Mouse (Mus musculus) limb, embryonic 14.5 days (tissue): ENCODE data around the gene Dnttip1. TPM values are rescaled to one million over a fixed set of nuclear protein-coding genes. Genes with fewer than 3 reads are reported as not detected.

ENCODE experiments used
- ATAC-seq: fragments of 200-750 bp; cut with Nextera tagmentation; 2 replicates; pipeline ENCODE4 v1.8.0; 2017; ENCODE audit warnings: low read depth, moderate number of reproducible peaks, moderate TSS enrichment; ENCODE audit not compliant: low FRiP score
- DNase-seq: peaks from one replicate; pipeline ENCODE4 v3.0.0-alpha.2; 2015; ENCODE audit warnings: low spot score
- H3K27ac ChIP-seq: fragments of 300-500 bp; sonication (generic); replicated peaks from 2 replicates; pipeline ENCODE4 v1.5.1; 2014; ENCODE audit warnings: low read depth, mild to moderate bottlenecking, low read length, moderate library complexity, mixed read lengths
- H3K27me3 ChIP-seq: fragments of 300-500 bp; sonication (generic); 2 replicates; pipeline ENCODE4 v1.6.1; 2014; ENCODE audit warnings: low read length, mixed read lengths; ENCODE audit not compliant: control insufficient read depth, insufficient read depth
- H3K36me3 ChIP-seq: fragments of 300-500 bp; sonication (generic); 2 replicates; pipeline ENCODE4 v1.6.1; 2014; ENCODE audit warnings: mild to moderate bottlenecking, low read length, moderate library complexity, mixed read lengths; ENCODE audit not compliant: control insufficient read depth, insufficient read depth
- H3K4me1 ChIP-seq: fragments of 300-500 bp; sonication (generic); 2 replicates; pipeline ENCODE4 v1.6.1; 2014; ENCODE audit warnings: antibody characterized with exemption, low read length, mixed read lengths; ENCODE audit not compliant: control insufficient read depth, insufficient read depth
- H3K4me2 ChIP-seq: fragments of 300-500 bp; sonication (generic); replicated peaks from 2 replicates; pipeline ENCODE4 v1.6.1; 2014; ENCODE audit warnings: low read depth, mild to moderate bottlenecking, low read length, moderate library complexity; ENCODE audit not compliant: severe bottlenecking
- H3K4me3 ChIP-seq: fragments of 300-500 bp; sonication (generic); replicated peaks from 2 replicates; pipeline ENCODE4 v1.5.1; 2014; ENCODE audit warnings: low read length
- H3K9ac ChIP-seq: fragments of 300-500 bp; sonication (generic); 2 replicates; pipeline ENCODE4 v1.6.1; 2014; ENCODE audit warnings: mild to moderate bottlenecking, low read depth, low read length, moderate library complexity; ENCODE audit not compliant: severe bottlenecking
- H3K9me3 ChIP-seq: fragments of 300-500 bp; sonication (generic); 2 replicates; pipeline ENCODE4 v1.6.1; 2016; ENCODE audit warnings: low read length; ENCODE audit not compliant: control insufficient read depth
- POLR2A ChIP-seq: fragments of 200-500 bp; IDR thresholded peaks from 2 replicates; pipeline ENCODE4 v1.8.0; 2012; ENCODE audit warnings: inconsistent platforms, mild to moderate bottlenecking, moderate library complexity, borderline replicate concordance; ENCODE audit not compliant: insufficient read depth, insufficient read length; ENCODE audit errors: extremely low read depth
- WGBS: fragments of 180-500 bp; shearing (Covaris S2); extraction: QIAGEN DNeasy Blood & Tissue Kit; methylation state at CpG from one replicate; pipeline ENCODE4 v1.1.7; 2014; 5-methylcytosine and 5-hydroxymethylcytosine counted together
- polyA plus RNA-seq, 2 experiments: library from polyadenylated mRNA; depleted of rRNA in 1 of 2; stranded (reverse) in 1 of 2; unstranded in 1 of 2; fragments of >200 nt; fragmentation: Nextera tagmentation in 1 of 2; extraction: Ambion mirVana in 1 of 2; gene quantifications; 2 replicates each; pipeline versions ENCODE4 v1.2.1 to v1.2.3; 2012 to 2014

The Dnttip1 gene
- polyA plus RNA-seq, 2 experiments, result 58.6 to 70.1 TPM

DNA sequence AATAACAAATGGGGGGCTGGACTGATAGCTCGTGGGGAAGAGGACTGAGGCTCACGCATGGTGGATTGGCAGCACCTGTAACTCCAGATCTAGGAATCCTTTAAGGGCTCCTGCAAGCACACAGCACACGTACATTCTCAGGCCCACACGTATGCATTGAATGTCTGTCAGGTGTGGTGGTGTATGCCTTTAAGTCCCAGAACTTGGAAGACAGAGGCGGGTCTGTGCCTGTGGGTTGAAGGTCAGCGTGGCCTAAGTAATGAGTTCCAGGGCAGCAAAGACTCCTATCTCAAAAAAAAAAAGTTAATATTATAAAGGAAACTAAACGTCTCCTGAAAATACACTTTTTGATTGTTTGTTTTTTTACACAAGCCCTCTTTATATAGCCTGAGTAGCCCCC lies 60.8 kb downstream of the Dnttip1 start:
- WGBS, result 85% methylated on average over 7 of the region's 7 CpGs
- ATAC-seq, result no peak
- no peak for DNase-seq
- Histone ChIP-seq H3K27me3 (no peaks in the 10 kb centered on the region), H3K9ac (no peak overlapping the region), H3K4me2 (no peak overlapping the region), H3K4me3 (no peak overlapping the region), H3K9me3 (no peaks in the 10 kb centered on the region), H3K36me3 (peaks cover 17% of the 10 kb centered on the region), H3K4me1 (peaks cover 9% of the 10 kb centered on the region), H3K27ac (no peak overlapping the region)
- TF ChIP-seq POLR2A, result no peak

DNA sequence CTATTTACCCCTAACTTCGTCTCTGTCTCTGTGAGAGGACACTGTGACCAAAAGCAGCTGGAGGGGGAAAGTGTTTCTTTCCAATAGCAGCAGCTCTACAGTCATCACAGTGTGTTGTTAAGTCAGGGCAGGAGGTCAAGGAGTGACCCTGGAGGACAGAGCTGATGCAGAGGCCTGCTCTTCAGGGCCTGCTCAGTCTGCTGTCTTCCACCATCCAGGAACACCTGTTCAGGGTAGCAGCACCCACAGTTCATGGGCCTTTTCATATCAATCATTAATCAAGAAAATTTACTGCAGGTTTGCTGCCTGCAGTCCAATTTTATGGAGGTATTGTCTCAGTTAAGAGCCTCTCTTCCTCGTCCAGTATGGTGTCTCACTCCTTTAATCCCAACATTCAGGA lies 67.8 kb downstream of the Dnttip1 start:
- WGBS, result 53% methylated on average over 2 of the region's 2 CpGs
- DNase-seq, result no peak
- Histone ChIP-seq H3K36me3 (0 out of 2 replicates have a peak, but pooled peaks cover 10% of the 10 kb centered on the region), H3K27ac (no peak overlapping the region), H3K9me3 (no peaks in the 10 kb centered on the region), H3K9ac (no peak overlapping the region), H3K4me1 (no peaks in the 10 kb centered on the region), H3K4me3 (no peak overlapping the region), H3K4me2 (no peak overlapping the region), H3K27me3 (no peaks in the 10 kb centered on the region)
- no peak for TF ChIP-seq POLR2A
- no peak for ATAC-seq

DNA sequence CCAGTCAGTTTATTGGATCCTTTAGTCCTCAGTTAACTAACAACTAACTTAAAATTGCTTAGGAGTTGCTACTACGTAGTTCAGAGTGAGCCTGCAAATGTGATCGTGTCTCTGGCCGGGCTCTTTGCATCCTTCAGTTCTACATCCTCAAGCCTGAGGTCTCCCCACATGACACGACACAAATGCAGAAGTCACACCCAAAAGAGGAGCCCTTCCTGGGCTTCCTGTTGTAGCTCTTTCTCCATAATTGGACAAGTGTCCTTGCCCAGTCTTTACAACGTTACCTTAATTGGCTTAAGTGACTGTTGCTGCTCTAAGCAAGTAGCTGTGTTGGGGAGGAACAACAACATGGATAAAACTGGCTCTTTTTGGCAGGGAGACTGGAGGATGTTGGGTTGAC lies 69.6 kb downstream of the Dnttip1 start:
- no peak for TF ChIP-seq POLR2A
- no peak for DNase-seq
- 87% methylated on average over 5 of the region's 5 CpGs for WGBS

DNA sequence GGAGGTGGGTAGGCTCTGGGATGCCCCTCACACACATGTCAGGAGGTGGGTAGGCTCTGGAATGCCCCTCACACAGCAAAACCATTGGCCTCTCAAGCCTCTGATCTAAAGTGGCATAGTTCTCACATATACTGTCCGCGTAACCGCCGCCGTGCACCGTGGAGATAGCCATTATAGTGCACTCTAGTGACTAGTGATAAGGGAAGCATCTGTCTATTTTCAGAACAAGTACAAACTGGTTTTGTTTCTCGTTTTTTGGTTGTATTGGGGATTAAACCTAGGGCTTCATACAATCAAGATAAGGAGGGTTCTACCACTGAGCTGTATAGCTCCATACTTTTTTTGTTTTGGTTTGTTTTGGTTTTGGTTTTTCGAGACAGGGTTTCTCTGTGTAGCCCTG lies 70.0 kb downstream of the Dnttip1 start:
- ATAC-seq (no peak), DNase-seq (no peak)
- Histone ChIP-seq H3K4me2 (no peak overlapping the region), H3K36me3 (peaks cover 10% of the 10 kb centered on the region; the same call in 1 of the 2 replicates), H3K27ac (no peak overlapping the region), H3K9me3 (no peaks in the 10 kb centered on the region), H3K4me3 (no peak overlapping the region), H3K27me3 (no peaks in the 10 kb centered on the region), H3K9ac (no peak overlapping the region), H3K4me1 (no peaks in the 10 kb centered on the region)
- no peak for TF ChIP-seq POLR2A
- WGBS, result 95% methylated on average over 8 of the region's 8 CpGs

More for the DNA sequence above, 69.6 kb downstream of the Dnttip1 start:
- no peaks in the 10 kb centered on the region for H3K4me1 ChIP-seq
- H3K4me3 ChIP-seq, result no peak overlapping the region
- H3K27me3 ChIP-seq, result no peaks in the 10 kb centered on the region
- no peak for ATAC-seq
- H3K27ac ChIP-seq, result no peak overlapping the region
- no peak overlapping the region for H3K9ac ChIP-seq
- no peaks in the 10 kb centered on the region for H3K9me3 ChIP-seq
- H3K4me2 ChIP-seq, result no peak overlapping the region
- H3K36me3 ChIP-seq, result 0 out of 2 replicates have a peak, but pooled peaks cover 6% of the 10 kb centered on the region

DNA sequence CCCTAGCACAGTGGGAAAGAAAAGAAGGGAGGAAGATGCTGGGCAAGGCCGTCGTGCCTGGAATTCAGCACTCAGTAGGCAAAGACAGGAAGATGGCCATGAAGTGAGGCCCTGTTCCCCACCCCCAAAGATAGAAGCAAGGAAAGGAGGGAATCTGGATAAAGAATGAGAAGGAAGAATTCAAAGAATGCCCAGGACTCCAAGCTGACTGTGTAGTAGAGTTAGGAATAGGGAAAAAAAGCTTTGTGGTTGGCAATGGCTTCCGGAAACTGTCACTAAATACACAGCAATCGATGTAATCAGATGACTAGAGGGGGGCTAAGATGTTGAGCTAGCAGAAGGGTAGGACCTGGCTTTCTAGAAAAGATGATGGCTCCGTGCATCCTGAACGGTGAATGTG lies 71.4 kb downstream of the Dnttip1 start:
- no peak for ATAC-seq
- no peak for TF ChIP-seq POLR2A
- Histone ChIP-seq H3K4me1 (no peaks in the 10 kb centered on the region), H3K9ac (no peak overlapping the region), H3K36me3 (peaks cover 13% of the 10 kb centered on the region; the same call in 1 of the 2 replicates), H3K4me3 (no peak overlapping the region), H3K27me3 (no peaks in the 10 kb centered on the region), H3K27ac (no peak overlapping the region), H3K4me2 (no peak overlapping the region), H3K9me3 (no peaks in the 10 kb centered on the region)
- DNase-seq, result no peak
- 86% methylated on average over 6 of the region's 6 CpGs for WGBS

DNA sequence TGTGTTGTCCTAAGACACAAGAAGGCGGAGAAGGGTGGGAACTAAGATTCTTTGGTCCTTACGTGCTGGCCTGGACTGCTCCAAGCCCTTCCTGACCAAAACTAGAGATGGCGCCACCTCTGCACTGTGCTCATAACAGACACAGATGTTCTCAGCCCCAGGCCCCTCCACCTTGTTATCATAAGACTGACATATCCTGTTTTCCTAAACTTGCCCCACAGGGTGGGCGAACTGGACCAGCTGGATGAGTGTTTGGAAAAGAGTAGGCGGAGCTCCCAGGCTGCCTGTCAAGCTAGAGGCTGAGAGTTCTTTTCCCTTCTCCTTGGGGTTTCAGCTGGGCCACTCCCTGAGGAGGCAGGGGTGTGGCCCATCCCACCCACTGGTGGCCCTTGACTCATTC lies 71.9 kb downstream of the Dnttip1 start:
- 68% methylated on average over 5 of the region's 5 CpGs for WGBS
- Histone ChIP-seq H3K9ac (no peak overlapping the region), H3K9me3 (no peaks in the 10 kb centered on the region), H3K27me3 (no peaks in the 10 kb centered on the region), H3K36me3 (peaks cover 11% of the 10 kb centered on the region; the same call in 1 of the 2 replicates), H3K4me1 (0 out of 2 replicates have a peak, but pooled peaks cover 2% of the 10 kb centered on the region), H3K27ac (no peak overlapping the region), H3K4me3 (no peak overlapping the region), H3K4me2 (no peak overlapping the region)
- ATAC-seq (no peak), DNase-seq (peak; percentile 26)
- TF ChIP-seq POLR2A, result no peak

Other genes starting within 250 kb of the Dnttip1 start
- gene Pigt, start 248.5 kb upstream of the Dnttip1 start, polyA plus RNA-seq (2012; rRNA removed), result 99.5 and 142 TPM in 2 replicates
- 72.4 and 81.4 TPM in 2 replicates for gene Pigt, start 248.5 kb upstream of the Dnttip1 start, polyA plus RNA-seq (2014; fragmentation: Nextera tagmentation; extraction: Ambion mirVana)
- gene Wfdc2, start 183.6 kb upstream of the Dnttip1 start, polyA plus RNA-seq (2012; rRNA removed), result 30.4 and 31.0 TPM in 2 replicates
- gene Wfdc2, start 183.6 kb upstream of the Dnttip1 start, polyA plus RNA-seq (2014; fragmentation: Nextera tagmentation; extraction: Ambion mirVana), result 27.3 and 44.0 TPM in 2 replicates
- gene Spint3, start 172.5 kb upstream of the Dnttip1 start, polyA plus RNA-seq (2012; rRNA removed), result not detected in 2 replicates
- gene Spint3, start 172.5 kb upstream of the Dnttip1 start, polyA plus RNA-seq (2014; fragmentation: Nextera tagmentation; extraction: Ambion mirVana), result not detected in 2 replicates
- gene Wfdc6a, start 160.5 kb upstream of the Dnttip1 start, polyA plus RNA-seq (2012; rRNA removed), result 0.37 and 0.55 TPM in 2 replicates
- gene Wfdc6a, start 160.5 kb upstream of the Dnttip1 start, polyA plus RNA-seq (2014; fragmentation: Nextera tagmentation; extraction: Ambion mirVana), result 0.25 and 0.53 TPM in 2 replicates
- not detected in 2 replicates for gene Eppin, start 152.4 kb upstream of the Dnttip1 start, polyA plus RNA-seq (2012; rRNA removed)
- not detected in 2 replicates for gene Eppin, start 152.4 kb upstream of the Dnttip1 start, polyA plus RNA-seq (2014; fragmentation: Nextera tagmentation; extraction: Ambion mirVana)
- gene Wfdc6b, start 132.5 kb upstream of the Dnttip1 start, polyA plus RNA-seq (2012; rRNA removed), result not detected in 2 replicates
- not detected in 2 replicates for gene Wfdc6b, start 132.5 kb upstream of the Dnttip1 start, polyA plus RNA-seq (2014; fragmentation: Nextera tagmentation; extraction: Ambion mirVana)
- not detected in 2 replicates for gene Wfdc8, start 132.4 kb upstream of the Dnttip1 start, polyA plus RNA-seq (2012; rRNA removed)
- not detected in 2 replicates for gene Wfdc8, start 132.4 kb upstream of the Dnttip1 start, polyA plus RNA-seq (2014; fragmentation: Nextera tagmentation; extraction: Ambion mirVana)
- not detected in 2 replicates for gene Wfdc16, start 107.2 kb upstream of the Dnttip1 start, polyA plus RNA-seq (2012; rRNA removed)
- not detected in 2 replicates for gene Wfdc16, start 107.2 kb upstream of the Dnttip1 start, polyA plus RNA-seq (2014; fragmentation: Nextera tagmentation; extraction: Ambion mirVana)
- gene Wfdc10, start 89.9 kb upstream of the Dnttip1 start, polyA plus RNA-seq (2012; rRNA removed), result 0.31 and 0.37 TPM in 2 replicates
- 0.68 TPM in 1 of 2 replicates, not detected in the other for gene Wfdc10, start 89.9 kb upstream of the Dnttip1 start, polyA plus RNA-seq (2014; fragmentation: Nextera tagmentation; extraction: Ambion mirVana)
- not detected in 2 replicates for gene Wfdc9, start 89.4 kb upstream of the Dnttip1 start, polyA plus RNA-seq (2012; rRNA removed)
- not detected in 2 replicates for gene Wfdc9, start 89.4 kb upstream of the Dnttip1 start, polyA plus RNA-seq (2014; fragmentation: Nextera tagmentation; extraction: Ambion mirVana)
- not detected in 2 replicates for gene Wfdc11, start 71.9 kb upstream of the Dnttip1 start, polyA plus RNA-seq (2012; rRNA removed)
- gene Wfdc11, start 71.9 kb upstream of the Dnttip1 start, polyA plus RNA-seq (2014; fragmentation: Nextera tagmentation; extraction: Ambion mirVana), result not detected in 2 replicates
- gene Wfdc13, start 60.9 kb upstream of the Dnttip1 start, polyA plus RNA-seq (2012; rRNA removed), result 0.06 and 0.08 TPM in 2 replicates
- 0.18 TPM in 1 of 2 replicates, not detected in the other for gene Wfdc13, start 60.9 kb upstream of the Dnttip1 start, polyA plus RNA-seq (2014; fragmentation: Nextera tagmentation; extraction: Ambion mirVana)
- not detected in 2 replicates for gene Spint4, start 47.5 kb upstream of the Dnttip1 start, polyA plus RNA-seq (2012; rRNA removed)
- not detected in 2 replicates for gene Spint4, start 47.5 kb upstream of the Dnttip1 start, polyA plus RNA-seq (2014; fragmentation: Nextera tagmentation; extraction: Ambion mirVana)
- gene Spint5, start 30.7 kb upstream of the Dnttip1 start, polyA plus RNA-seq (2012; rRNA removed), result not detected in 2 replicates
- not detected in 2 replicates for gene Spint5, start 30.7 kb upstream of the Dnttip1 start, polyA plus RNA-seq (2014; fragmentation: Nextera tagmentation; extraction: Ambion mirVana)
- gene Wfdc3, start 52 bp upstream of the Dnttip1 start, polyA plus RNA-seq (2012; rRNA removed), result 0.67 and 0.79 TPM in 2 replicates
- gene Wfdc3, start 52 bp upstream of the Dnttip1 start, polyA plus RNA-seq (2014; fragmentation: Nextera tagmentation; extraction: Ambion mirVana), result 0.37 and 0.50 TPM in 2 replicates
- gene Ube2c, start 23.9 kb downstream of the Dnttip1 start, polyA plus RNA-seq (2012; rRNA removed), result 293 and 329 TPM in 2 replicates
- gene Ube2c, start 23.9 kb downstream of the Dnttip1 start, polyA plus RNA-seq (2014; fragmentation: Nextera tagmentation; extraction: Ambion mirVana), result 279 and 305 TPM in 2 replicates
- 178 and 322 TPM in 2 replicates for gene Tnnc2, start 34.0 kb downstream of the Dnttip1 start, polyA plus RNA-seq (2012; rRNA removed)
- 273 and 401 TPM in 2 replicates for gene Tnnc2, start 34.0 kb downstream of the Dnttip1 start, polyA plus RNA-seq (2014; fragmentation: Nextera tagmentation; extraction: Ambion mirVana)
- gene Snx21, start 39.8 kb downstream of the Dnttip1 start, polyA plus RNA-seq (2012; rRNA removed), result 26.0 and 35.0 TPM in 2 replicates
- 29.2 and 34.0 TPM in 2 replicates for gene Snx21, start 39.8 kb downstream of the Dnttip1 start, polyA plus RNA-seq (2014; fragmentation: Nextera tagmentation; extraction: Ambion mirVana)
- 31.5 and 41.2 TPM in 2 replicates for gene Acot8, start 58.9 kb downstream of the Dnttip1 start, polyA plus RNA-seq (2012; rRNA removed)
- 14.0 and 15.2 TPM in 2 replicates for gene Acot8, start 58.9 kb downstream of the Dnttip1 start, polyA plus RNA-seq (2014; fragmentation: Nextera tagmentation; extraction: Ambion mirVana)
- gene Zswim3, start 59.1 kb downstream of the Dnttip1 start, polyA plus RNA-seq (2012; rRNA removed), result 4.3 and 4.9 TPM in 2 replicates
- 6.9 and 7.0 TPM in 2 replicates for gene Zswim3, start 59.1 kb downstream of the Dnttip1 start, polyA plus RNA-seq (2014; fragmentation: Nextera tagmentation; extraction: Ambion mirVana)
- gene Zswim1, start 76.7 kb downstream of the Dnttip1 start, polyA plus RNA-seq (2012; rRNA removed), result 9.1 and 11.2 TPM in 2 replicates
- gene Zswim1, start 76.7 kb downstream of the Dnttip1 start, polyA plus RNA-seq (2014; fragmentation: Nextera tagmentation; extraction: Ambion mirVana), result 19.5 and 19.9 TPM in 2 replicates
- 0.09 and 0.13 TPM in 2 replicates for gene Spata25, start 82.6 kb downstream of the Dnttip1 start, polyA plus RNA-seq (2012; rRNA removed)
- not detected in 2 replicates for gene Spata25, start 82.6 kb downstream of the Dnttip1 start, polyA plus RNA-seq (2014; fragmentation: Nextera tagmentation; extraction: Ambion mirVana)
- 197 and 285 TPM in 2 replicates for gene Ctsa, start 86.9 kb downstream of the Dnttip1 start, polyA plus RNA-seq (2012; rRNA removed)
- 147 and 163 TPM in 2 replicates for gene Ctsa, start 86.9 kb downstream of the Dnttip1 start, polyA plus RNA-seq (2014; fragmentation: Nextera tagmentation; extraction: Ambion mirVana)
- 7.2 and 8.5 TPM in 2 replicates for gene Neurl2, start 87.5 kb downstream of the Dnttip1 start, polyA plus RNA-seq (2012; rRNA removed)
- 5.5 and 7.6 TPM in 2 replicates for gene Neurl2, start 87.5 kb downstream of the Dnttip1 start, polyA plus RNA-seq (2014; fragmentation: Nextera tagmentation; extraction: Ambion mirVana)
- gene Pltp, start 111.7 kb downstream of the Dnttip1 start, polyA plus RNA-seq (2012; rRNA removed), result 45.5 and 55.3 TPM in 2 replicates
- 51.1 and 56.2 TPM in 2 replicates for gene Pltp, start 111.7 kb downstream of the Dnttip1 start, polyA plus RNA-seq (2014; fragmentation: Nextera tagmentation; extraction: Ambion mirVana)
- gene Pcif1, start 133.3 kb downstream of the Dnttip1 start, polyA plus RNA-seq (2012; rRNA removed), result 40.5 and 48.6 TPM in 2 replicates
- gene Pcif1, start 133.3 kb downstream of the Dnttip1 start, polyA plus RNA-seq (2014; fragmentation: Nextera tagmentation; extraction: Ambion mirVana), result 66.4 and 73.0 TPM in 2 replicates
- gene Zfp335, start 165.8 kb downstream of the Dnttip1 start, polyA plus RNA-seq (2012; rRNA removed), result 37.9 and 48.9 TPM in 2 replicates
- 13.7 and 17.7 TPM in 2 replicates for gene Zfp335, start 165.8 kb downstream of the Dnttip1 start, polyA plus RNA-seq (2014; fragmentation: Nextera tagmentation; extraction: Ambion mirVana)
- gene Mmp9, start 194.8 kb downstream of the Dnttip1 start, polyA plus RNA-seq (2012; rRNA removed), result 16.7 and 20.3 TPM in 2 replicates
- gene Mmp9, start 194.8 kb downstream of the Dnttip1 start, polyA plus RNA-seq (2014; fragmentation: Nextera tagmentation; extraction: Ambion mirVana), result 13.6 and 19.1 TPM in 2 replicates
- 6.9 and 7.0 TPM in 2 replicates for gene Slc12a5, start 214.8 kb downstream of the Dnttip1 start, polyA plus RNA-seq (2012; rRNA removed)
- 0.72 and 0.88 TPM in 2 replicates for gene Slc12a5, start 214.8 kb downstream of the Dnttip1 start, polyA plus RNA-seq (2014; fragmentation: Nextera tagmentation; extraction: Ambion mirVana)